Mouse (Mus musculus) left cerebral cortex, adult 18-20 months (tissue): ENCODE data around the gene Rabepk. TPM values are rescaled to one million over a fixed set of nuclear protein-coding genes. Genes with fewer than 3 reads are reported as not detected.
"Not testable (repeated sequence)": the region's sequence is repeated elsewhere in the genome, so short reads cannot be mapped to it uniquely, and the experiment has no call there.

Experiments used
- DNase-seq, 2 experiments: peaks; one replicate each; pipeline ENCODE4 v3.0.0; 2021 to 2022; ENCODE audit warnings: low spot score in 2 of 2, mixed read lengths in 1 of 2
- total RNA-seq, 2 experiments: library from RNA; stranded (reverse); gene quantifications; 2 replicates each; pipeline ENCODE4 v1.2.3; 2021

The Rabepk gene
- total RNA-seq, 2 experiments from 2014 or later: 32.7 to 36.6 TPM

DNA sequence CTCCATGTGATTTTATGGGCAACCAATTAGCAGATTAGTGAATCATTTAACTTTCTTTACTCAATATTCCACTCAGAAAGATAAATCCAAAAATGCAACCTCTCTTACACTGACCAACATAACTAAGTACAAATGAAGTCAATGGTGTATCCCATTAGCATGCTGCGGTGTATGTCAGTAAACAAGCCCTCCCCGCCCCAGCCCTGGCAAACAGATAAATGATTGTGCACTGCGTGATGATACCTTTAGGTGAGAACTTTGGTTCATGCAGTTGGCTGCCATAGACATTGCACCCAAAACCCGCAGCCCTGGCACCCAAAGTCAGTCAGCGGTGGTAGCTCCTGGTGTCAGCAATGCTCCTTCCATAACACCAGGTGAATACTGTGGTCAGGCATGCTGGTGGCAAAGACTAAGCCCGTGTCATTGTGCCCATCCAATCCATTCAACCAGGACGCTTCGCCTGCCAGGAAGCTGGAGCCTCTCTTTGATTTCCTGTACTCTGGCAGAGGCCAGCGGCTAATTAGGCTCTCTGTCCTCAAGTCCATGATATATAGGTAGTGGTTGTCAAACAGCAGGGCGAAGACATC, 5.7 kb upstream of the Rabepk start:
- no peak for DNase-seq

DNA sequence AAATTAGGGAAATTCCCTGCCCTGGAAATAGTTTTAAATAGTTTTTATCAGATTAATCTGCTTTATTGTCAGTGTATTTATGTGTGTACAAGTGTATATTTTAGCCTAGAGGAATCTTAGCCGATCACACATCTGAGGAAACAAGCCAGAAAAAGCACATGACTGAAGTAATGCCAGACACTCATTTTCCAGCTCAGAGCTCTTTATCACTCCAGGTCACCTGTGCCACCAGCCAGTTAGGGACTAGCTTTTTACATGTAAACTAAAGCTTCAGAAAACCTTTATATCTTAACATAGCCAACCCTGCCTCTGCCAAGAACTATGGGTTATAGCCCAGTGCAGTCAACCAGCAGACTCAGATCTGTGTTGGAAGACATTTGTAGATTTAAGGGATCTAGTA, 5.1 kb upstream of the Rabepk start:
- no peak for DNase-seq

DNA sequence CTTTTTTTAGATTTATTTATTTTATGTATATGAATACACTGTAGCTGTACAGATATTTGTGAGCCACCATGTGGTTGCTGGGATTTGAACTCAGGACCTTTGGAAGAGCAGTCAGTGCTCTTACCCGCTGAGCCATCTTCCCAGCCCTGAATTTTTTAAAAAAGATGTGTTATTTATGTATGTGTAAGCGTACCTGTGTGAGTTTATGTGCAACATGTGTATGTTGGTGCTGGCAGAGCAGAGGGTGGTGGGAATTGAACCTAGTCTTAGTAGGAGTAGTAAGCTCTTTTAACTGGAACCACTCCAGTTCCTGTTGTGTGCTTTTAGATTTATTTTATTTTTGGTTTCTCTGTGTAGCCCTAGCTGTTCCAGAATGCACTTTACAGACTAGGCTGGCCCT, 4.5 kb upstream of the Rabepk start:
- DNase-seq: no peak

DNA sequence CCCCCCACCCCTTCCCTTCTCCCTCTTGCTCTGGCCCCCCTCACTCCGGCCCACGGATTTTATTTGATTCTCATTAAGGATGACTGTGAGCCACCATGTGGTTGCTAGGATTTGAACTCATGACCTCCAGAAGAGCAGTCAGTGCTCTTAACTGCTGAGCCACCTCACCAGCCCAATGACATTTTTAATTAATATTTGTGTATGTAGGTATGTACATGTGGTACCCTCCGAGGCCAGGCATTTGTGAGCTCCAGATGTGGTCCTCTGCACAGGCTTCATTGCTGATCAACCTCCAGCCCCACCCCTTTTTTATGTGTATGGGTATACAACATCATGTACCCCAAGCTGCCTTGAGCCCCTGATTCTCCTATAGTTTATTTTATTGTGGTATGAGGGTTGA, 4.0 kb upstream of the Rabepk start:
- DNase-seq: no peak

DNA sequence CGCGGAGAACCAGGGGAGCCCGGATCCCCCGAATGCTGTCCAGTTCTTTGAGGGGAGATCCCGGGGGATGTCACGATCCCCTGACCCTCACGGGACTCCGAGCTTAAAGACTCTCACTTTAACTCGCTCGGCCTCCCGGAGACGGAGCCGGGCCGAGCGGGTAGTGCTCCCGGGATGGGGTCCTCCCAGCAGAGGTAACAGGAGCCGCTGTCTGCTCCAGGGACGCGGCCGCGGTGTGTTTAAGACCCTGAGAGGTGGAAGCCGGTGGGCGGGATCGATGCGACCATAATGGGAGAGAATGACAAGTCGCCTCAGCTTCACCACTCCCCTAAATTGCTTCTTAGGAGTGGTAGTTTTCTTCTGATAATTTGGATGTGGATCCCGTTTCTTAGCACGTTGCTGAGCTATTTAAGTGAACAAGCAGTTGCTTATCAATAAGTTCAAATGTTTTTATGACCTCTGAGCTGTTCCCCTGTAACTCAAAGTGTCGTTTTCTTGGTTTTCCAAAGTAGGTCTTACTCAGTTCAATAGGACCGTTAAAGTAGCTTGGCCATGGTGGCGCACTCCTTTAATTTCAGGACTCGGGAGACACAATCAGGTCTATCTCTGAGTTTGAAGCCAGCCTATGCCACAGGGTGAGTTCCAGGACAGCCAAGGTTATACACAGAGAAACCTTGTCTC, 3.0 kb upstream of the Rabepk start:
- DNase-seq: not testable (repeated sequence)

DNA sequence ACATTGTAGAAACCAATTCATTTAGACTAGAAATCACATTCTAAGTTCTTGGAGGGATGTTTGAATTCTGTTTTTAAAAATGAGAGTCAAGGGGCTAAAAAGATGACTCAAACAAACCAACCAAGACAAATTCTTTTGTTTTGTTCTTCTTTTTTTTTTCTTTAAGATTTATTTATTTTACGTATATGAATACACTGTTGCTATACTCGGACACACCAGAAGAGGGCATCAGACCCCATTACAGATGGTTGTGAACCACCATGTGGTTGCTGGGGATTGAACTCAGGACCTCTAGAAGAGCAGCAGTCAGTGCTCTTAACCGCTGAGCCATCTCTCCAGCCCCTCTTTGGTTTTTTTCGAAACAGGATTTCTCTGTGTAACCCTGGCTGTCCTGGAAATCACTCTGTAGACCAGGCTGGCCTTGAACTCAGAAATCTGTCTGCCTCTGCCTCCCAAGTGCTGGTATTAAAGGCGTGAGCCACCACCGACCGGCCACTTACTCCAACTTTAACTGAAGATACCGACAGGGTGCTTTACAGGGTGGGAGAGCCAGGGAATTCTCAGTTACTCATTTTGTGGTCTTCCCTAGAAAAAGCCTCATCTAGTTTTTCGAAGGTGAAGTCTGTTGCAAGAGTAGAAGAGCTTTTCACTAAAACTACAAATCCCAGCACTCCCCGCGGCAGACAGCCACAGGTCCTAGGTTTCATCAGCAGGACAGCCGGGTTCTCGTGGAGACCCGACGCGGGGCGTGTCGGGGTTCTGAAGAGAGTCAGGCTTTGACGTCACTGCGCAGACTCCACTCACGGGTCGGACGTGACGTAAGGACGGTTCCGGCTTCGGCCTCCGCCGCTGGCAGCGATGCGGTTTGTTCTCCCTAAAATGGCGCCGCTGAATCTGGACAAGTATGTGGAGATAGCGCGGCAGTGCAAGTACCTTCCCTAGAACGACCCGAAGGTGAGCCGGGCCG, 2.1 kb upstream of the Rabepk start:
- peak; percentile 98 for DNase-seq

DNA sequence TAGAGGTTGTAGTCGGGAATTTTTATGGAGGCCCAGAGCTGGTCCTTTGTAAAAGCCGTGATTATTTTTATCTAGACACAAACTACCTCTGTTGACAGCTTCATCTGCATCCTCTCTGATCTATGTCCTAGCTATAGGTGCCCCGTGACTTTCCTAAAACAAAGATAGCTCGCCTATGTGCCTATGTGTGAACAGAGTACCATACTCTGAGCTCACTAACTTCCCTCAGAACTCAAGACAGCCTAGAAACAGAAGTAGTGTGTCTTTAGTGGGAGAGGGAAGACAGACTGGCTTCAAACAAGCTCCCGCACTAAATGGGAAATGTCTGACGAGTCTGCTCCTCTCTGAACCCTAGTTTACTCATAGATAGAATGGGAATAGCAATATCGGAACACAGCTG, 659 bp upstream of the Rabepk start:
- no peak for DNase-seq

DNA sequence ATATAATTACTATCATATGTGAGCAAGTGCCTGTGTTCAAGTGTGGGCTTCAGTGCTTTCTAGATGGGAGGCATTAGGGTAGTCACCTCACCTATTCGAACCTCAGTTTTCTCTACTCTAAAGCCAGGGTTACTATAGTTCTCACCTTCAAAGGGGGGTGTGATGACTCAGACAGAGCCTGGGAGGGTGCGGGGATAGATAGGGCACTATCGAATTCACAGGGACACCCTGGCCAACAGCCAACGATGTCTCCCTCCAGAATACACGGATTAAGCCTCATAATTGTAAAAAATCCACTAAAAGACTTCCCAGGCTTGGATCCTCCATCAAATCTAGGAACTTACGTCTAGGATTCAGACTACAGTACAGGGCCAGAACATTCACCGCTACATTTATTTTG, 4.3 kb downstream of the Rabepk start:
- DNase-seq: no peak

DNA sequence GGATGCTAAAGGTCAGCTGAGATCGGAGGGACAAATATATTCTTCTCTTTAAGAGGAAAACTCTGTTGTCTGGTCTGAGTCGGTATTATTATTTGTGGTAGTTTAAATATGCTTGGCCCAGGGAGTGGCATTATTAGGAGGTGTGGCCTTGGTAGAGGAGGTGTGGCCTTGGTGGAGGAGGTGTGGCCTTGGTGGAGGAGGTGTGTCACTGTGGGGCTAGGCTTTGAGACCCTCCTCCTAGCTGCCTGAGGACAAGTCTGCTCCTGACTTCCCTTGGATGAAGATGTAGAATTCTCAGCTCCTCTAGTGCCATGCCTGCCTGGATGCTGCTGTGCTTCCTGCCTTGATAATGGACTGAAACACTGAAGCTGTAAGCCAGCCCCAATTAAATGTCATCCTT, 5.2 kb downstream of the Rabepk start:
- no peak for DNase-seq

DNA sequence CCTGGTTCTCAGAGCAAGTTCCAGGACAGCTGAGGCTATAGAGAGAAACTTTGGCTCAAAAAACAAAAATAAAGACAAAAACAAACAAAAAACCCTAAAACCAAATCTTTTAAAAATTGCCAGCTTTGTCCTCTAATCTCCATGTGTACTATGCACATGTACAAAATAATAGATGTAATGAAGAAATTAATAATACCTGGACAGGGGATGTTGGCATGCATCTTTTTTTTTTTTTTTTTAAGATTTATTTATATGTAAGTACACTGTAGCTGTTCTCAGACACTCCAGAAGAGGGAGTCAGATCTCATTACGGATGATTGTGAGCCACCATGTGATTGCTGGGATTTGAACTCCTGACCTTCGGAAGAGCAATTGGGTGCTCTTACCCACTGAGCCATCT, 7.2 kb downstream of the Rabepk start:
- not testable (repeated sequence) for DNase-seq

DNA sequence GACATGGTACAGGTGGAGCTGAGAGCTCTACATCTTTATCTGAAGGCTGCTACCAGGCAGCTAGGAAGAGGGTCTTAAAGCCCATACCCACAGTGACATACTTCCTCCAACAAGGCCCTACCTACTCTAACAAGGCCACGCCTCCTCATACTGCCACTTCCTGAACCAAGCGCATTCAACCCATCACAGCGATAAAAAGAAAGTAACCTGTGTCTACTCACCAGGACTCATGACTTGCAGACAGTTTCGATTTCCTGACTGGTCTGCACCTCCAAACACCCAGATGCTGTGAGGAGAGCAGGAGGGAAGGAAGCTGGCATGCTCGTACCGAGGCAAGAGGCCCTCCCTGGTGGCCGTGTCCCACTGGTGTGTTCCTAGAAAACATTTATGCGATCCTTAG, 9.4 kb downstream of the Rabepk start:
- DNase-seq: no peak

DNA sequence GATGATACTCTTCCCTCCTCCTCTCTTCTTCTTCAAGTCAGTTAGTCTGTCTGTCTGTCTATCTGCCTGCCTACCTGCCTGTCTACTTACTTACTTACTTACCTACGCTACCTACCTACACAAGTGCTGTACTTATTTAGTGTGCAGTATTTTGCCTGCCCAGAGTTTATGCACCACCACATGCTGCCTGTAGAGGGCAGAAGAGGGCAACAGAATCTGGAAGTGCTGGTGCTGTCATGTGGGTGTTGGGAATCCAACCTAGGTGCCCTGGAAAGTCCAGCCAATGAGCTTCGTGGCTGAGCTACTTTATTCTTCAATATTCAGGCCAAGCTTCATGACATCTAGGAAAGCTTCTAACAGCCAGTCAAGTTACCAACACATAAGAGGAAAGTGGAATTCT, 15.6 kb downstream of the Rabepk start:
- DNase-seq: peak; percentile 23 to 34

DNA sequence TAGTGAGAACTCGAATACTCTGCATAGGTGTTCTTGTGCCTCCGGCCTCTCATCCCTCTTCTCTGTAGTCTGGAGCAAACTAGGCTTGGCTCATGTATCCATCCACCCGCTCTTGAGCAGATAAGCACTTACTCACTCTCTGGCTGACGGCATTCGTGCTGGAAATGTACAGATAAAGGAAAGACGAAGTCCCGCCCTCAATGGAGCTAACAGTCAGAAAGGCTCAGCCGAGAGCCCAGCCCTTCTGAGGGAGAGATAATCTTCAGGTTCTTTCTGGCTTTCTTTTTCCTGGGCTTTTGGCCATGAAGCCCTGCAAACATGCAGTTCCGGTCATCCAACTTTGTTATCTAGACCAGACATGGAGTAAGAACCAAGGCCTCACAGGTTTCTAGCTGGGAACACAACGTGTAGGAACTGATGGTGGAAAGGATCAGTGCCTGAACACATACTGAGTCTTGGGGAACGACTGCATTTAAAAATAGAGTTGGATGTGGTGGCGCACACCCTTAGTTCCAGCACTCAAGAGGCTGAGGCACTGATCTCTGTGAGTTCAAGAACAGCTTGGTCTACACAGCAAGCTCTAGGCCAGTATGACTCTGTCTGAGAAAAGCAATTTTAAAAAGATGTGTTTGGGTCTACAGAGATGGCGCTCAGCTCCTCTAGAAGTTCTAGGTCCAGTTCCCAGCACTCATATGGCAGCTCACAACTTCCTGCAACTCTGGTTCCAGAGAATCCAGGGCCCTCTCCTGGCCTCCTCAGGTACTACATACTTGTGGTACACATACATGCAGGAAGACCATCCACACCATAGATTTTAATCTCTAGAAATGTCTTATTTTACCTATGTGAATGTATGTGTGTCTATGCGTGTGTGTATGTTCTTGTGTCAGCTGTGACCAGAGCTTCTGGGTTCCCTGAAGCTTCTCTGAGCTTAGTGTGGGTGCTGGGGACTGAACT, 16.4 kb downstream of the Rabepk start:
- DNase-seq: no peak

DNA sequence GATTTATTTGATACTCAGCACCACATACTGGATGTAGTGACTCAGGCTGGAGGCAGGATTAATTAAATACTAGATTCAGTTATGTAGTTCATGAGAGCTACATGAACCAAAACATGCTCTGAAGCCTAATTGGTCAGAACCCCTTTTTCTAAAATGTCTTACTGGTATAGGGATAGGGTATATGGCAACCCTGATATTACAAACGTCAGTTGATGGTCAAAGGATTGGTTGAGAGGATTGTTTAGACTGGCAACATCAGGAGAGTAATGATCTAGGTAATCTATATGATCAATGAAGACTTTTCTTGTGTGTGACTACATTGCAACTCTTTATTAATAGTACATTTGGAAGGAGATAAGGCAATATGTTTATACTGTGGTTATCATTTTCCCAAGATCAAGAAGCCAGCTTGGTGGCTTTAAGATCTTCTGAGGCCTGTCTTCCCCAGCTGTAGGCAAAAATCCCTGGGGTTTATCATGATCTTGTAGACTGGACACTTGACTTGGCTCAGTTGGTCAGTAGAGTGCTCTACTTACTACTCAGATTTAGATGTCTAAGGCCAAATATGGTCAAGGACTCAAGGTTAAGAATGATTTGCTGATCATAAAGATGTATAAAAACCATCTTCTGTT, 22.4 kb downstream of the Rabepk start:
- no peak for DNase-seq

DNA sequence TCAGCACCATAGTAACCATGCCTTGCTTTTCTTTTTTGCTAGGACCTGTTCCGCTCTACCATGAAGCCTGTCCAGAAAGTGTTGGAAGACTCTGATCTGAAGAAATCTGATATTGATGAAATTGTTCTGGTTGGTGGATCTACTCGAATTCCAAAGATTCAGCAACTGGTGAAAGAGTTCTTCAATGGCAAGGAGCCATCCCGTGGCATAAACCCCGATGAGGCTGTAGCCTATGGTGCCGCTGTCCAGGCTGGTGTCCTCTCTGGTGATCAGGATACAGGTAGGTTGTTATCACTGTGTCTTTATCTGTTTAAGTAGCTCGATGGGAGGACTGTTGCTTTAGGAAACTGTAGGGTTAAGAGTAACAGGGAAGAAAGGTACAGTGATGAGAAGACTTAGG, 25.2 kb downstream of the Rabepk start:
- DNase-seq: no peak

DNA sequence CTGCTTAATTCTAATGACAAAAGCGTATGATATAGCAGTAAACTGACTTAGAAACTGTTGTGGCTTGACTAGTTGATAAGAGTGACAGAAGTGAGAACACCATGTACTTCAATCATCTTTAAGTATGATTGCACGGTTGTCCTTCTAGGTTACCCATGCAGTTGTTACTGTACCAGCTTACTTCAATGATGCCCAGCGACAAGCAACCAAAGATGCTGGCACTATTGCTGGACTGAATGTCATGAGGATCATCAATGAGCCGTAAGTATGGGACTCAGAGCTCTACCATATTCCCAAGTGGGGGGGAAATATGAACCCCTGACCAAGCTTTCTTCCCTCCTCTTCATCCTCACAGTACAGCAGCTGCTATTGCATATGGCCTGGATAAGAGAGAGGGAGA, 26.0 kb downstream of the Rabepk start:
- no peak for DNase-seq

DNA sequence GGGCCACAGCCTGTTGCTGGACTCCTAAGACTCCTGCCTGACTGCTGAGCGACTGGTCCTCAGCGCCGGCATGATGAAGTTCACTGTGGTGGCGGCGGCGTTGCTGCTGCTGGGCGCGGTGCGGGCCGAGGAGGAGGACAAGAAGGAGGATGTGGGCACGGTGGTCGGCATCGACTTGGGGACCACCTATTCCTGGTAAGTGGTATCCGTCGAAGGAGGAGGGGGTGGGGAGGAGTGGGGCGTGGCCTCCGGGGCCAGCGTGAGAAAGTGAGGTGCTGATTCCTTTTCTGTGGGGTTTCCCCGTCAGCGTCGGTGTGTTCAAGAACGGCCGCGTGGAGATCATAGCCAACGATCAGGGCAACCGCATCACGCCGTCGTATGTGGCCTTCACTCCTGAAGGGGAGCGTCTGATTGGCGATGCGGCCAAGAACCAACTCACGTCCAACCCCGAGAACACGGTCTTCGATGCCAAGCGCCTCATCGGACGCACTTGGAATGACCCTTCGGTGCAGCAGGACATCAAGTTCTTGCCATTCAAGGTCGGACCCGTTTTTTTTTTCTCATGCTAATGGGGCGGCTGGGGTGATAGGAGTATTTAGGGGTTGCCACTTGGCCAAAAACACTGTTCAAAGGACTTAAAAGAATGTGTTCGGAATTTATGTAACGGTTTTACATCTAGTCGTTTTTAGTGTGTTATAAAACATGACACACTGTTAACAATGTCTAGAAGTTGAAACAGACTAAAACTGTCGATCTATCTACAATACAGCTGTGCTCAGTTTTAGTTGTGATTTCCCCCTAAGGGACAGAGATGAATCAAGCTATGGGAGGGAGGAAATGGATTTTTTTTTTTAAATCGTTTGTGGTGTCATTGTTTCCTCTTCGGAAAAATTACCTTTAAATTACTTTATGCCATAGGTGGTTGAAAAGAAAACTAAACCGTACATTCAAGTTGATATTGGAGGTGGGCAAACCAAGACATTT, 27.2 kb downstream of the Rabepk start:
- peak in 1 of 2 experiments; percentile 18 for DNase-seq

DNA sequence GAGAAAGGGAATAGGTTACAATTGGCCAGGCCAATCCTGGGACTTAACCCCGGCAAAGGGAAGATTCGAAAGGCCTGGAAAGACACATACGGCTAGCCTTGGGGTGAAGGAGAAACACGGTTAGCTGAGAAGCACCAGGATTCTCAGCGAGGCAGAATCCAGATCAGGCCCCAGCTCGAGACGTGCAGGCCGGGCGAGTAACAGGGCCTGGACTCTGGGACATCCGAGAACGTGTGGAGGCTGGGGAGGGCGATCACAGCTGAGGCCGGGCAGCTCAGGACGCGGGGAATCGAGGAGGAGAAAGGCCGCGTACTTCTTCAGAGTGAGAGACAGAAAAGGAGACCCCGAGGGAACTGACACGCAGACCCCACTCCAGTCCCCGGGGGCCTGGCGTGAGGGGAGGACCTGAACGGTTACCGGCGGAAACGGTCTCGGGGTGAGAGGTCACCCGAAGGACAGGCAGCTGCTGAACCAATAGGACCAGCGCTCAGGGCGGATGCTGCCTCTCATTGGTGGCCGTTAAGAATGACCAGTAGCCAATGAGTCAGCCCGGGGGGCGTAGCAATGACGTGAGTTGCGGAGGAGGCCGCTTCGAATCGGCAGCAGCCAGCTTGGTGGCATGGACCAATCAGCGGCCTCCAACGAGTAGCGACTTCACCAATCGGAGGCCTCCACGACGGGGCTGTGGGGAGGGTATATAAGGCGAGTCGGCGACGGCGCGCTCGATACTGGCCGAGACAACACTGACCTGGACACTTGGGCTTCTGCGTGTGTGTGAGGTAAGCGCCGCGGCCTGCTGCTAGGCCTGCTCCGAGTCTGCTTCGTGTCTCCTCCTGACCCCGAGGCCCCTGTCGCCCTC, 28.1 kb downstream of the Rabepk start, which contains the start of gene Hspa5:
TSS of gene Hspa5 (plus strand) at position 603 of the 859 bp plus-strand sequence.
- peak; percentile 99 to 100 for DNase-seq
